Mouse (Mus musculus) stomach, embryonic 14.5 days (tissue): Measurements from ENCODE around the gene Gabpb2. TPM values are rescaled to one million over a fixed set of nuclear protein-coding genes. Genes with fewer than 3 reads are reported as not detected.

Experiments
- ATAC-seq: fragments of 200-750 bp; cut with Nextera tagmentation; 2 replicates; pipeline ENCODE4 v1.8.0; 2017; ENCODE audit warnings: low read depth, moderate TSS enrichment; ENCODE audit not compliant: insufficient number of reproducible peaks, insufficient read depth, low FRiP score
- H3K27ac ChIP-seq: fragments of 300-500 bp; sonication (generic); 2 replicates; pipeline ENCODE4 v1.5.1; 2014; ENCODE audit warnings: mild to moderate bottlenecking, low read length, moderate library complexity, mixed read lengths
- H3K27me3 ChIP-seq: fragments of 300-500 bp; sonication (generic); 2 replicates; pipeline ENCODE4 v1.6.1; 2014; ENCODE audit warnings: low read length, control low read depth, mixed read lengths; ENCODE audit not compliant: control insufficient read depth, insufficient read depth
- H3K36me3 ChIP-seq: fragments of 300-500 bp; sonication (generic); 2 replicates; pipeline ENCODE4 v1.6.1; 2014; ENCODE audit warnings: mild to moderate bottlenecking, control low read depth, low read length, moderate library complexity, mixed read lengths; ENCODE audit not compliant: control insufficient read depth, insufficient read depth
- H3K4me1 ChIP-seq: fragments of 300-500 bp; sonication (generic); 2 replicates; pipeline ENCODE4 v1.6.1; 2014; ENCODE audit warnings: low read length, control low read depth, mixed read lengths; ENCODE audit not compliant: control insufficient read depth, insufficient read depth
- H3K4me2 ChIP-seq: fragments of 300-500 bp; sonication (generic); replicated peaks from 2 replicates; pipeline ENCODE4 v1.6.1; 2014; ENCODE audit warnings: low read depth, low read length, control low read depth
- H3K4me3 ChIP-seq: fragments of 300-500 bp; sonication (generic); 2 replicates; pipeline ENCODE4 v1.5.1; 2014; ENCODE audit warnings: low read depth, low read length, control low read depth
- H3K9ac ChIP-seq: fragments of 300-500 bp; sonication (generic); replicated peaks from 2 replicates; pipeline ENCODE4 v1.6.1; 2014; ENCODE audit warnings: low read depth, mild to moderate bottlenecking, control low read depth, low read length, moderate library complexity, mixed read lengths
- H3K9me3 ChIP-seq: fragments of 300-500 bp; sonication (generic); 2 replicates; pipeline ENCODE4 v1.6.1; 2016; ENCODE audit warnings: low read depth, low read length, control low read depth; ENCODE audit not compliant: control insufficient read depth
- WGBS: fragments of 180-500 bp; shearing (Covaris S2); extraction: QIAGEN DNeasy Blood & Tissue Kit; methylation state at CpG from one replicate; pipeline ENCODE4 v1.1.7; 2014; 5-methylcytosine and 5-hydroxymethylcytosine counted together
- polyA plus RNA-seq: library from polyadenylated mRNA; unstranded; fragments of >200 nt; fragmentation: Nextera tagmentation; extraction: Ambion mirVana; gene quantifications from 2 replicates; pipeline ENCODE4 v1.2.1, GENCODE M21; 2014

Gene Gabpb2
- polyA plus RNA-seq, 1 experiment from 2014 or later, result 18.4 TPM

DNA sequence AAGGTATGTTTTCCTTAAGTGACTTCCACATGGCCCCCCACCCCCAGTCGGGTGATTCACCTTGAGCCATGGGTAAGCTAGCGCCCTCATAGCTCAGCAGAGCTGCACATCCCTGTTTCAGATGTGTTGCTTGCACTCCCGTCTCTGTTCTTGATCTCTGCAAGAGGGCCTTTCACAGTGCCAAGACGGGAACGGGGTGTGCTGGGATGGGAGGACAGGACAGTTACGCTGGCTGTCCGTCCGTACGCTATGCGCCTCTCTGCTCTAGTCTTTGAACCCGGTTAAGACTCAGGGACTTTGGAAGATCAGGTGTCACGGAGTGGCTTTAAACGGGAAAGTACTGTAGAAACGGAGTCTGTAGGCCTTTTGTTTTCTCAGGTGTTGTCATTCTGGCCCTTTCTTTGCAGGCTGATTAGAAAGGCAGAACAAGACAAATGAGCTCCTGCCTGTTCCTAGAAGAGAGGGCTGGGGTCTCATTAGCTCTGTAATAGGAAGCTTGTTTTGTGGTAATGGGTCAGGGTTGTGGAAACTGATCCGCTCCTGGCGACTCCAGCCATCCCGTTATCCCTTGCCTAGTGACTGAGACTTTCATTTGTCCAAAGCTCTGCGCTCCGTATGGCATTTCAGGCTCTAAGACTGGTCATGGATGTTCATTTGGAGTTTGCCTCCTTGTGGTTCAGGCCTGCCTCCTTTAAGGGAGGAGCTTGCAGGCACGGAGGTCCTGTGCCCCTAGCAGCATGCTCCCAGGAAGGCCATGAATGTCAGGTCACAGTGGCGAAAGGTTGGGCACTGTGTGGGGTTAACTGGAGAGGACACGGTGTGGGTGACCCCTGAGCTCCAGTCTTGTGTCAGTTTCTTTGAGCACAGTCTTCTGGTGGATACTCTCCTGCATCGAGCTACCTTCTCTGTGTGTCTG, 17.9 kb upstream of the Gabpb2 start:
- H3K4me3 ChIP-seq, result no peak overlapping the region
- H3K9me3 ChIP-seq, result no peaks in the 10 kb centered on the region
- no peaks in the 10 kb centered on the region for H3K27me3 ChIP-seq
- no peak for ATAC-seq
- WGBS, result 81% methylated on average over 23 of the region's 23 CpGs
- H3K36me3 ChIP-seq, result peaks cover 59% of the 10 kb centered on the region
- H3K4me1 ChIP-seq, result peaks cover 7% of the 10 kb centered on the region; the same call in 1 of the 2 replicates
- no peak overlapping the region for H3K9ac ChIP-seq
- no peak overlapping the region for H3K27ac ChIP-seq
- no peak overlapping the region for H3K4me2 ChIP-seq

DNA sequence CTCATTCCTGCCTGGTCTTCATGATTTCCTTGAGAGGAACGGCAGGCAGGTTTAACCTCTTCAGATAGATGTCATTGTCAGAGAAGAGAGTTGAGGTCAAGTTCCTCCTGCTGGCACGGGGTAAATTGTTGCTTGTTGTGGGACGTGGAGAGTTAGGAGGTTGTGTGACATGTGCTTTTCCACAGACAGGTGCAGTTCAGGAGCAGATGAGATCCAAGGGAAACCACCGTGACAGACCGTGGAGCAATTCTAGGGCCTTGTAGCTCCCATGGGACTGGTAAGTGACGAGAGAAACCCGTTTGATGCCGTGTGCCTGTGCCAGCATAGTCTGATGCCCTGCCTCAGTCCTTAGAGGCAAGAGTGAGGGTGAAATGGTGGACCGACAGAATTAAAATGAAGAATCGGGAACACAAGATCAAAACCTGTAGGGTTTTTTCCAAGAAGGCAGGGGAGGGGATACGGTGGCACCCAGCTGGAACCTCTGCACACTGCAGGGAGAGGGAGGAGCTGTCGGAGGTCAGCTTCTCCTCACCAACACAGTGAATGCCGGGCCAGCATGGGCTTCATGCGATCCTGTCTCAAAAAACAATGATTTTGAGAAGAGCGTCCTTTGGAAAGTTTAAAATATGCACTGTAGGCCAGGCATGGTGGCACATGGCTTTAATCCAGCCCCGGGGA, 15.7 kb upstream of the Gabpb2 start:
- Histone ChIP-seq H3K4me3 (no peak overlapping the region), H3K9me3 (no peaks in the 10 kb centered on the region), H3K4me2 (no peak overlapping the region), H3K4me1 (peaks cover 12% of the 10 kb centered on the region; the same call in 1 of the 2 replicates), H3K36me3 (peaks cover 59% of the 10 kb centered on the region), H3K9ac (no peak overlapping the region), H3K27ac (no peak overlapping the region), H3K27me3 (no peaks in the 10 kb centered on the region)
- no peak for ATAC-seq
- WGBS, result 89% methylated on average over 16 of the region's 16 CpGs

DNA sequence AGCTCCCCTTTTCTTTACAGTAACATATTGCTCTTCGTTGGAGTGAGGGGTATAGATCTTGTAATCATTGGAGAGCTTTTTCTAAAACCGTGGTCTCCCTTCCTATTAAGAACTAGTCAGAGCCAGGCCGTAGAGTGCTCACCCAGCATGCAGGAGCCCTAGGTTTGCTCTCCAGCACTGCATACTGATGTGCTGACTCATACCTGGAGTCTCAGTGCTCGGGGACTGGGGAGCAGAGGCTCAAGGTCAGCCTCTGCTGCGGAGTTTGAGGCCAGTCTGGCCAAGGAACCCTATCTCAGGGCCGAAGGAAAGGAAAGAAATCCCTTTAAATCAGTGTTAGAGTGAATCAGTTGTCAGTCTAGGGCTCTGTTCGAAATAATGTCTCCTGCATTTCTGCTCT, 15.1 kb upstream of the Gabpb2 start:
- ATAC-seq, result no peak
- WGBS, result 80% methylated on average over 7 of the region's 7 CpGs
- H3K4me1 ChIP-seq, result peaks cover 12% of the 10 kb centered on the region; the same call in 1 of the 2 replicates
- H3K27ac ChIP-seq, result no peak overlapping the region
- H3K9me3 ChIP-seq, result no peaks in the 10 kb centered on the region
- H3K9ac ChIP-seq, result no peak overlapping the region
- H3K36me3 ChIP-seq, result peaks cover 59% of the 10 kb centered on the region
- H3K4me2 ChIP-seq, result no peak overlapping the region
- no peaks in the 10 kb centered on the region for H3K27me3 ChIP-seq
- no peak overlapping the region for H3K4me3 ChIP-seq

DNA sequence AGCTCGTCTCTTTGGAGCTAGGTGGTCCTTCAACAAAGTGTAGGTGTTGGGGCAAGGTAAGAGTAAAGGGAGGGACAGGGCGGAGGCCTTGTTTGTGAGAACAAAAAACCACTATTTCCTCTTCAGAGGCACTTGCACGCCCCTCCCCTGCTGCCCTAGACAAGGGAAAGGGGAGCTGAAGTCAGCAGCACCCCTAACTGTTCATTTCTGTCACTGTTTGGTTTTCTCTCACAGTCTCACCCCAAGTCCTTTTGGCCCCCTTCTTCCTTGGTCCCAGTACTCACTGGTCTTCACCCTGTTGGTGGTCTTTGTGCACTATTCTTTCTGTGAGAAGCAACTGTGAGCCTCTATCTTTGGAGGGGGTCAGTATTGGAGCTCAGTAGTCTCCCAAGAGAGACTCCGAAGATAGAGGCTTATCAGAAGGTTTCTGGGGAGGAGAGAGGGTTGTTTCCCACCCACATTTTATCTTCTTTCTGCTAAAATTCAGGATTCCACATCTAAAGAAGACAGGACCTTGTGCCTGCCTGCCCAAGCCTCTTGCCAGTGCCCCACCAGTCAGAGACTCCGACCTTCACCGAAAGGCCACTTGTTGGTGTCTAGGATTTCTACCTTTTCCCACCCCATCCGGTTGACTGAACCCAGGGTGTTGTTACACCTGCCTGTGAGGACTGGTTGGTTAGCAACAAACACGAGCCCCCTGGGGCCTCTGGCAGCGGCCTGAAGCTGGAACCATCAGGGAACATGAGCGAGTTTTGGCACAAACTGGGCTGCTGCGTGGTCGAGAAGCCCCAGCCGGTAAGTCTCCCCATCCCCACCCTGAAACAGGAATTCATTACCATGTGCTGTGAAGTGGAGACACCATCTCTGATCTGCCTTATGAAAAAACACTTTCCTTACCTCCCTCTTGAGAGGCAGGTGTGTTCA, 13.8 kb upstream of the Gabpb2 start, which contains the start of gene Mllt11:
Gene Mllt11 (minus strand): TSS at position 874 of the 924 bp plus-strand sequence.
- peak within 1 kb of the TSS; percentile 87 for H3K4me2 ChIP-seq
- peak within 1 kb of the TSS; percentile 85; the same call in 1 of the 2 replicates for H3K4me3 ChIP-seq
- no peaks in the 10 kb centered on the region for H3K27me3 ChIP-seq
- H3K9me3 ChIP-seq, result no peaks in the 10 kb centered on the region
- H3K9ac ChIP-seq, result no peak within 1 kb of the TSS
- peak within 1 kb of the TSS; percentile 97 for H3K27ac ChIP-seq
- H3K4me1 ChIP-seq, result peaks cover 21% of the 10 kb centered on the region
- no peak for ATAC-seq
- H3K36me3 ChIP-seq, result peaks cover 50% of the 10 kb centered on the region
- WGBS, result 78% methylated on average over 13 of the region's 13 CpGs

DNA sequence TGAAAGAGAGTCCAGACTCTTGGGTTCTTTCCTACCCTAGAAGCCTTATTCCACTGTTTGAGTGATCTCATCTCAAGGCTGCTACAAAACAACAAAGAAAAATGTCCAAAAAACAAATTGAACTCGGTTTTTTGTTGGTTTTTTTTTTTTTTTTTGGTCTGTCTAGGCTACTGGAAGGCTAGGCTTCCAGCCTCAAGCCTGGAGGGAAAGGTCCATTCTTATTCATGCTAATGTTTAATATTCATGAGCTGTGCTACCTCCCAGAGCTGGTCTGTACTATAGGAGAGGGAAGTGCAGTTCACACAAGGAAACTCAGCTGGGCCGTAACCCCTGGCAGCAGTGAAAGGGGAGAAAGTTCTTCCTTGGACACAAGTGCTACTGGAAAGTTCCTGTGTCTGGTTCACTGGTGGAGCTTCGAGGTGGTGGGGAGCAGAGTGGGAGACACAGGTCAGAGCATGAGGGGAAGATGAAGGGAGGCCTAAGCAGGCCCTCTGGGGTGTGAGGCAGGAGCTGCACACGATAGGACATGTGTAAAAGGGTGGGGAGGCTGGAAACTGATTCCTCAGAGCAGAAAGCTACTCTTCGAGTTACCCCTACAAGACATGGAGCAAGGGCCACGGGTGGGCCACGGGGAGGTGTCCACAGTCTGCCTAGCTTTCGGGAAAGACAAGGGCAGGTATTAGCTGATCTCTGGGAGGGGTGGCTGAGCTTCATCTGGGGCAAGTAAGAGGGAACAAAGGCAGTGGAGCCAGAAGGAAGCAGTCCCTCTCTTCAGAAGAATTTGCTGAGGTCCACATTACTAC, 13.0 kb upstream of the Gabpb2 start:
- 0 out of 2 replicates have a peak, but pooled peaks have one; percentile 11 for ATAC-seq
- peak overlapping the region; percentile 85 for H3K4me3 ChIP-seq
- WGBS, result 47% methylated on average over 8 of the region's 8 CpGs
- H3K4me1 ChIP-seq, result peaks cover 22% of the 10 kb centered on the region
- peak overlapping the region; percentile 87 for H3K4me2 ChIP-seq
- no peaks in the 10 kb centered on the region for H3K9me3 ChIP-seq
- peak overlapping the region; percentile 97 for H3K27ac ChIP-seq
- no peaks in the 10 kb centered on the region for H3K27me3 ChIP-seq
- H3K36me3 ChIP-seq, result peaks cover 41% of the 10 kb centered on the region
- H3K9ac ChIP-seq, result peak overlapping the region; percentile 86; the same call in 1 of the 2 replicates

DNA sequence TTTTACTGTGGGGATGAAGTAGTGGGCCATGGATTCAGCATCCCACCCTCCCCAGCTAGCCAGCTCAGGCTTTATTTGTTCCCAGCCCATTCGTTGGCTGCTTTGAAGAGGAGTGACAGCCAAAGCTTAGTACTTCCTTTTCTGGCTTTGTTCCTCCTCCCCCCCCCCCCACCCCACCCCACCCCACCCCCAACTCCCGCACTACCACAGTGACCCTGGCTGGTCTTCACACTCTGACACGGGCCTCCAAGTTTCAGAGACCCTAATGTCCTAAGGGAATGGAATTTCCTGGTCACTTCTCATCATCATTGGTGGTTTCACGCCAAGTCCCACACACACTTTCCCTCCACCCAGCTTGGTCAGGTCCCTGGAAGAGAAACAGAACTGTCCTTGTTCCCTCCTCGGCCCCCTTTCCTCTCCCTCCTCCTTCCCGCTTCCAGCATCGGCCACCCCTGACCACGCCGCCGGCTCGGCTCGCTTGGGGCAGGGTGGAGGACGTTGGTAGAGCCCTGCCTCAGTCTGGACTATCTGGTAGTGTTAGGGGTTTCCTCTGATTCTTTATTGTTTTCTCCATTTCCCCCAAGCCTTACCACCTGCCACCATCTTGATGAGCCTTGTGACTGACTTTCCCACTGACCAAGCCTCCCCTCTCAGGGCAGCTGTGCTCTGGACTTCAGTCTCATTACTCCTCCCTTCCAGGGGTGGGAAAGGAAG, 12.2 kb upstream of the Gabpb2 start:
- peaks cover 41% of the 10 kb centered on the region for H3K36me3 ChIP-seq
- H3K27me3 ChIP-seq, result no peaks in the 10 kb centered on the region
- peak overlapping the region; percentile 97 for H3K27ac ChIP-seq
- H3K4me1 ChIP-seq, result peaks cover 22% of the 10 kb centered on the region
- peak overlapping the region; percentile 87 for H3K4me2 ChIP-seq
- peak overlapping the region; percentile 85 for H3K4me3 ChIP-seq
- H3K9ac ChIP-seq, result peak overlapping the region; percentile 86; the same call in 1 of the 2 replicates
- no peaks in the 10 kb centered on the region for H3K9me3 ChIP-seq
- 5% methylated on average over 13 of the region's 13 CpGs for WGBS
- no peak; the same call in 1 of the 2 replicates for ATAC-seq
